Mouse (Mus musculus): Measurements from ENCODE around the gene Cnot11.

DNA sequence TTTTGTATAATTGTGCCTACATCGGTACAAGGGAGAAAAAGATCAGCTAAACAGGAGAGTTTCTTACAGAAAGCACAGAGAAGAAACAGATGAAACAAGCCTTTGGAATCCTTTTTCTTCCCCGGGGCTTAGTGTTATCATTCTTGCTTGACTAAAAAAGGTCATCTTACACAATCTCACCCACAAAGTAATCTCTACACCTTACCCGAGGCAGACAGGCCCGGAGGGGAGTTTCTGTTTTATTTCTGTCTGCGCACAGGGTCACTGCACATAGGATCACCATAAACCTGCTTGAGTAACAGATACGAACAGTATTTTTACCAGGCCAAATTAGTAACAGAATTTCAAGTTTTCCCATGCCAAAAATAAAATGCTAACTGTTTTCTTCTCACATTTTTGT, 36.9 kb downstream of the Cnot11 start:
- TF ChIP-seq CTCF (IDR thresholded peaks at IDR 0.05; ENCODE audit: insufficient read depth, low read length) = no peak
- no peak for TF ChIP-seq POLR2A (IDR thresholded peaks at IDR 0.05; ENCODE audit: borderline replicate concordance, extremely low read depth, low read depth, low read length)
